Mouse (Mus musculus) myocyte (in vitro differentiated cells): ENCODE data around the gene Serp1. TPM values are rescaled to one million over a fixed set of nuclear protein-coding genes. Genes with fewer than 3 reads are reported as not detected.
"Not testable (repeated sequence)": the region's sequence is repeated elsewhere in the genome, so short reads cannot be mapped to it uniquely, and the experiment has no call there.

ENCODE experiments used
- H3K27me3 ChIP-seq: one replicate; pipeline ENCODE4 v1.6.1; 2011; ENCODE audit not compliant: control insufficient read depth, insufficient read depth, insufficient read length
- H3K36me3 ChIP-seq: one replicate; pipeline ENCODE4 v1.6.1; 2011; ENCODE audit not compliant: control insufficient read depth, insufficient read depth
- H3K4me2 ChIP-seq: one replicate; pipeline ENCODE4 v1.6.1; 2011; ENCODE audit warnings: low read depth, control low read depth
- H3K4me3 ChIP-seq: one replicate; pipeline ENCODE4 v1.5.1; 2011; ENCODE audit warnings: mild to moderate bottlenecking, control low read depth, moderate library complexity
- H3K79me2 ChIP-seq: one replicate; pipeline ENCODE4 v1.6.1; 2011; ENCODE audit not compliant: control insufficient read depth, insufficient read depth
- H3ac ChIP-seq: one replicate; pipeline ENCODE4 v1.6.1; 2011; ENCODE audit not compliant: control insufficient read depth, insufficient read length
- CEBPB ChIP-seq: IDR thresholded peaks from 2 replicates; pipeline ENCODE4 v1.6.1; 2011; ENCODE audit warnings: mild to moderate bottlenecking, moderate library complexity; ENCODE audit not compliant: poor library complexity, insufficient read depth, severe bottlenecking
- E2F4 ChIP-seq: IDR thresholded peaks from one replicate; pipeline ENCODE4 v1.6.1; 2011; ENCODE audit warnings: mild to moderate bottlenecking, control low read depth, moderate library complexity; ENCODE audit not compliant: insufficient read depth
- MYOD1 ChIP-seq, 3 experiments: IDR thresholded peaks; one replicate each; pipeline ENCODE4 v1.6.1; 2011; ENCODE audit warnings: control low read depth in 2 of 3, low read depth in 2 of 3, mild to moderate bottlenecking in 2 of 3, moderate library complexity in 1 of 3; ENCODE audit not compliant: insufficient read length in 2 of 3, control insufficient read depth in 1 of 3
- MYOG ChIP-seq, 3 experiments: IDR thresholded peaks; one replicate each; pipeline ENCODE4 v1.6.1; 2011; ENCODE audit warnings: control low read depth in 2 of 3, low read depth in 2 of 3, mild to moderate bottlenecking in 2 of 3; ENCODE audit not compliant: insufficient read length in 2 of 3, control insufficient read depth in 1 of 3, insufficient read depth in 1 of 3
- POLR2A ChIP-seq: IDR thresholded peaks from one replicate; pipeline ENCODE4 v1.6.1; 2011; ENCODE audit warnings: low read depth, mild to moderate bottlenecking, control low read depth, moderate library complexity; ENCODE audit not compliant: insufficient read length
- REST ChIP-seq: IDR thresholded peaks from one replicate; pipeline ENCODE4 v1.6.1; 2011; ENCODE audit warnings: mild to moderate bottlenecking, control low read depth, moderate library complexity; ENCODE audit not compliant: insufficient read depth, insufficient read length
- TCF12 ChIP-seq: IDR thresholded peaks from one replicate; pipeline ENCODE4 v1.6.1; 2011; ENCODE audit warnings: mild to moderate bottlenecking, control low read depth; ENCODE audit not compliant: poor library complexity, insufficient read depth, severe bottlenecking
- TCF3 ChIP-seq: IDR thresholded peaks from one replicate; pipeline ENCODE4 v1.6.1; 2011; ENCODE audit warnings: low read depth, control low read depth; ENCODE audit not compliant: insufficient read length
- USF1 ChIP-seq: IDR thresholded peaks from one replicate; pipeline ENCODE4 v1.6.1; 2011; ENCODE audit warnings: low read depth, mild to moderate bottlenecking, control low read depth, moderate library complexity
- polyA plus RNA-seq: library from polyadenylated mRNA; unstranded; fragments of >200 nt; fragmentation: generic; extraction: Trizol; gene quantifications from one replicate; pipeline ENCODE4 v1.2.1, GENCODE M21; 2012; ENCODE audit warnings: missing spikeins

The Serp1 gene
- polyA plus RNA-seq, 1 experiment, result 28.3 TPM

DNA sequence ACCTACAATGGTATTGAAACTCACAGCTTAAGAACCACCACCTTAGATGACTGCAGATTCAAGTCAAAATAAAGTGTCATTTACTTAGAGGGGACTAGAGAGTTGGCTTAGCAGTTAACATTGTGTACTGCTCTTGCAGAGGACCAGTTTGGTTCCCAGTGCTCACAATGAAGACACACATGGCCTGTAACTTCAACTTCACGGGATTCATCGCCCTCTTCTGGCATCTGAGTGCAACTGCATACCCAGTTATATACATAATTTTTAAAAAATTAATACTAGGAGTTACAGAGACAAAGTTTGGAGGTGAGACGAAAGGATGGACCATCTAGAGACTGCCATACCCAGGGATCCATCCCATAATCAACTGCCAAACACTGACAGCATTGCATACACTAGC is 38.6 kb downstream of the Serp1 start:
- no peaks in the 10 kb centered on the region for H3K27me3 ChIP-seq
- no peaks in the 10 kb centered on the region for H3K79me2 ChIP-seq
- H3K36me3 ChIP-seq, result no peaks in the 10 kb centered on the region
- H3ac ChIP-seq, result no peak overlapping the region
- no peak overlapping the region for H3K4me2 ChIP-seq
- no peak overlapping the region for H3K4me3 ChIP-seq
- TF ChIP-seq MYOD1 (IDR thresholded peaks at IDR 0.05; ENCODE audit: control insufficient read depth in 1 of 3, insufficient read length in 2 of 3, low read depth in 2 of 3) (no peak), REST (no peak), TCF12 (no peak), E2F4 (no peak), POLR2A (no peak)

- H3K79me2 ChIP-seq, result no peaks in the 10 kb centered on the region
- H3K4me2 ChIP-seq, result no peak overlapping the region
- no peak overlapping the region for H3K4me3 ChIP-seq
- no peak overlapping the region for H3ac ChIP-seq
- TF ChIP-seq TCF3 (no peak), USF1 (no peak), MYOG (IDR thresholded peaks at IDR 0.05; ENCODE audit: control insufficient read depth in 1 of 3, insufficient read depth in 1 of 3, insufficient read length in 2 of 3, low read depth in 2 of 3) (no peak), CEBPB (no peak)
- no peaks in the 10 kb centered on the region for H3K27me3 ChIP-seq
- no peaks in the 10 kb centered on the region for H3K36me3 ChIP-seq
Measured at GRCm38 (mm10) chr3:58485883-58486282, 39.8 kb downstream of the Serp1 start.

- Histone ChIP-seq H3K4me2 (no peak overlapping the region), H3K79me2 (no peaks in the 10 kb centered on the region), H3ac (no peak overlapping the region), H3K4me3 (no peak overlapping the region), H3K27me3 (no peaks in the 10 kb centered on the region), H3K36me3 (no peaks in the 10 kb centered on the region)
- no peak for TF ChIP-seq TCF12
- no peak for TF ChIP-seq USF1
- no peak for TF ChIP-seq MYOD1 (IDR thresholded peaks at IDR 0.05; ENCODE audit: control insufficient read depth in 1 of 3, insufficient read length in 2 of 3, low read depth in 2 of 3)
- TF ChIP-seq POLR2A, result no peak
- TF ChIP-seq REST, result no peak
- no peak for TF ChIP-seq TCF3
- no peak for TF ChIP-seq CEBPB
Measured at GRCm38 (mm10) chr3:58478755-58479455, 46.8 kb downstream of the Serp1 start.

GRCm38 (mm10) chr3:58475298-58475697 is 50.4 kb downstream of the Serp1 start:
- not testable (repeated sequence) for H3K36me3 ChIP-seq, H3K4me2 ChIP-seq, H3ac ChIP-seq, H3K27me3 ChIP-seq, H3K79me2 ChIP-seq, H3K4me3 ChIP-seq

Other genes with a start within 250 kb of the Serp1 start
- 14.2 TPM for gene Tsc22d2, start 111.2 kb downstream of the Serp1 start, polyA plus RNA-seq
- gene Eif2a, start 71 bp downstream of the Serp1 start, polyA plus RNA-seq, result 14.4 TPM
- 35.6 TPM for gene Selenot, start 50.7 kb upstream of the Serp1 start, polyA plus RNA-seq
- gene Erich6, start 111.3 kb upstream of the Serp1 start, polyA plus RNA-seq, result 0.20 TPM
- gene Siah2, start 166.5 kb upstream of the Serp1 start, polyA plus RNA-seq, result 31.2 TPM